Mouse (Mus musculus): ENCODE results near the gene 1700020N01Rik.

1700020N01Rik gene

DNA sequence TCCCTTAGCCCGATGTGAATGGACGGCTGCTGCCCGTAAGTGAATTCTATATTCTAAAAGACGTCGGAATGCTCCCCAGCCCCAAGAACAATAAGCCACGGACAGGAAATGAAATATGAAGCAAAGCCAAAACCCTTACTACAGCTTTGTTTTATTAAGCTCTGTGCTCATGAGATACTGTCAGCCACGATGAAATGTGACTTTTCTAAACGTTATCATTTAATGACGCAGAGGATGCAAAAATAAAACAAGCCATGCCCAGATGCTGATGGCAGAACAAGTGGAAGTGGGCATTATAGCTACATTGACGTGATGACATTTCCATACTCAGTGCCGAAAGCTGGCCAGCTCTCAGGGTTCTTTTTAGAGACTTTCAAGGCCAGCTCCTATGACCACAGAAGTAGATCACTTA, 76.8 kb downstream of the 1700020N01Rik start:
- DNase-seq (ENCODE audit: low read depth) = no peak

- no peak for DNase-seq (ENCODE audit: low read depth)
Measured at GRCm38 (mm10) chr10:21670168-21670567, 77.2 kb downstream of the 1700020N01Rik start.

Data from c-Kit-positive CD71-positive TER-119-negative erythroid progenitor cells, embryonic 14.5 days (primary cell).